Mouse (Mus musculus) lung, postnatal 4 days (tissue): Measurements from ENCODE around the gene Gm13275.
A peak's percentile ranks its signal among the peaks of the same experiment; 100 is the strongest.
"Not testable (repeated sequence)": the region's sequence is repeated elsewhere in the genome, so short reads cannot be mapped to it uniquely, and the experiment has no call there.

Source experiments
- DNase-seq, 2 experiments: peaks; one replicate each; pipeline ENCODE4 v3.0.0; 2021

Gm13275 gene

GRCm38 (mm10) chr4:88793936-88794675 lies at the start of gene Gm13275:
TSS of gene Gm13275 (plus strand) at chr4:88794487.
- DNase-seq, result peak; percentile 77 to 81

GRCm38 (mm10) chr4:88749926-88750325 lies 44.4 kb upstream of the Gm13275 start:
- DNase-seq, result no peak

DNA sequence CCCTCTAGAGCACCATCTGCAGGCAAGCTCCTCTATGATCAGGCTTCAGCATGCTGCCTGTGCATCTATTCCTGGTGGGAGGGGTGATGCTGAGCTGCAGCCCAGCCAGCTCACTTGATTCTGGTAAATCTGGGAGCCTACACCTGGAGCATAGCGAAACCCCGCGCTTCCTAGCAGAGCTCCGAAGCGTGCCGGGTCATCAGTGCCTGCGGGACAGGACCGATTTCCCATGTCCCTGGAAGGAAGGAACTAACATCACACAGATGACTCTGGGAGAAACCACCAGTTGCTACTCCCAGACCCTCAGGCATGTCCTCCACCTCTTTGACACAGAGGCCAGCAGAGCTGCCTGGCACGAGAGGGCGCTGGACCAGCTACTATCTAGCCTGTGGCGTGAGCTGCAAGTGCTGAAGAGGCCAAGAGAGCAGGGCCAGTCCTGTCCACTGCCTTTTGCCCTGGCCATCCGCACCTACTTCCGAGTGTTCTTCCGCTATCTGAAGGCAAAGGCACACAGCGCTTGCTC lies 39.4 kb upstream of the Gm13275 start, which contains the start of gene Gm13271:
Gene Gm13271, plus strand, starts transcription at position 51 of the 523 bp plus-strand sequence.
- DNase-seq, result peak; percentile 75 to 77

- not testable (repeated sequence) for DNase-seq
Measured at GRCm38 (mm10) chr4:88756581-88757513, 37.4 kb upstream of the Gm13275 start.

DNA sequence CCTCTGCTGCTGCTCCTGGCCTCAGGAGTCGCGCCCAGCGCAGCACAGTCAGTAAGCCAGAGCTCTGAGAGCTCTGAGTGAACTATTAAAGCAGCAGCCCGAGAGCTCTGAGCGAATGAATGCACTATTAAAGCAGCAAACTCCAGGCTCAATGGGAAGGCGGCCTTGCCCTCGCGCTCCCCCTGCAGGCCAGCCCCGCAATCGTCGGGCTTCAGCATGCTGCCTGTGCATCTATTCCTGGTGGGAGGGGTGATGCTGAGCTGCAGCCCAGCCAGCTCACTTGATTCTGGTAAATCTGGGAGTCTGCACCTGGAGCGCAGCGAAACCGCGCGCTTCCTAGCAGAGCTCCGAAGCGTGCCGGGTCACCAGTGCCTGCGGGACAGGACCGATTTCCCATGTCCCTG lies 36.7 kb upstream of the Gm13275 start:
- peak; percentile 91 for DNase-seq

- DNase-seq, result not testable (repeated sequence)
Measured at GRCm38 (mm10) chr4:88758751-88759150, 35.5 kb upstream of the Gm13275 start.

GRCm38 (mm10) chr4:88759610-88760268 lies 34.5 kb upstream of the Gm13275 start, which contains the start of gene Gm13283:
TSS of gene Gm13283 (plus strand) at chr4:88760119.
- DNase-seq, result peak; percentile 50

- DNase-seq, result peak; percentile 86 to 93
Measured at GRCm38 (mm10) chr4:88760431-88760830, 33.9 kb upstream of the Gm13275 start.

DNA sequence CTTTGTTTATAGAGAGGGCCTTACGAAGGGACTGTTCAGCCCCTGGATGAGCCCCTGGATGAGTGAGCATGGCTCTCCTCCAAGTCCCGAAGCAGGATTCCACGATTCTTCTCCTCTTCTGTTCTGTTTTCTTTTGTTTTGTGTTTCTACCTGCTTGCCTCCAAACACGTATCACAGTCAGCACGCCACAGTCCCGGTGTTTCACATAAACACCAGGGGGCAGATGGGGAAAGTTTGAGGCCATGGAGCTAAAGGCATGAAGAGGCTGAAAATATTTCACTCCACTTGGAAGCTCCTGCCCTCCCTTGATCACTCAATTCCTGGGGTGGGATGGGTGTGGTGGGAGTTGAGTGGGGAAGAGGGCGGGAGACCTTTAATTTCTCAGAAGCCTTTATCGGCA lies 32.5 kb upstream of the Gm13275 start:
- DNase-seq, result peak; percentile 75 to 78

DNA sequence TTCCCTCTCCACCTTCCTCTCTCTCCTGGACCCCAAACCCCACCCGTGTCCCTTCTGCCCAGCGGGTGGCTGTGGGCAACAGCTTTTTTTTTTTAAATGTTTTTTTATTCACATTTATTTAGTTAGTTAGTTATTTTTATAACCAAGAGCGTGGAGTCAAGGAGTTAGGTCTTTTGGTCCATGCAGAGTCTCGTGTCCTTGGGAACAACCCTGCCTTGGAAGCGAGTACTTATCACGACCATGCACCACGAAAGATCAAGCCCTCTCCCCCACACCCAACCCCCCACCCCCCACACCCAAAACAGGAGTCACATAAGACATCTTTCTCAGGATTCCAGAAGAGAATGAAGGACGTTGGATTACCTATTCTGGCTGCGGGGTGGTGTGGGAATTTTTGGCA lies 31.9 kb upstream of the Gm13275 start:
- DNase-seq, result peak in 1 of 2 experiments; percentile 27

GRCm38 (mm10) chr4:88763384-88764018 lies 30.8 kb upstream of the Gm13275 start:
- DNase-seq, result peak; percentile 66 to 88

GRCm38 (mm10) chr4:88773534-88773933 lies 20.8 kb upstream of the Gm13275 start, which contains the start of gene Gm13290:
TSS of gene Gm13290 (plus strand) at chr4:88773834.
- DNase-seq, result not testable (repeated sequence)

DNA sequence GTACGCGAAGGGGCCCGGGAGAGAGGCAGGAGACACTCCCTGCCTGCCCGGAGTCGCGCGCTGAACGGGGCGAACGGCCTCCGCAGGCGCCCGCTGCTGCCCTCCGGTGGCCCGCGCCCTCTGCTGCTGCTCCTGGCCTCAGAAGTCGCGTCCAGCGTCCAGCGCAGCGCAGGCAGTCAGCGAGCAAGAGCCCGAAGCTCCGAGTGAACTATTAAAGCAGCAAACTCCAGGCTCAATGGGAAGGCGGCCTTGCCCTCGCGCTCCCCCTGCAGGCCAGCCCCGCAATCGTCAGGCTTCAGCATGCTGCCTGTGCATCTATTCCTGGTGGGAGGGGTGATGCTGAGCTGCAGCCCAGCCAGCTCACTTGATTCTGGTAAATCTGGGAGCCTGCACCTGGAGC lies 17.7 kb upstream of the Gm13275 start, which contains the start of gene Gm13289:
Gene Gm13289, plus strand, starts transcription at position 301 of the 400 bp plus-strand sequence.
- not testable (repeated sequence) for DNase-seq

- DNase-seq, result not testable (repeated sequence)
Measured at GRCm38 (mm10) chr4:88779550-88779949, 14.7 kb upstream of the Gm13275 start, which contains the start of gene Gm13272. TSS of gene Gm13272 (plus strand) at chr4:88779850.

- DNase-seq, result not testable (repeated sequence)
Measured at GRCm38 (mm10) chr4:88780320-88780719, 14.0 kb upstream of the Gm13275 start.

DNA sequence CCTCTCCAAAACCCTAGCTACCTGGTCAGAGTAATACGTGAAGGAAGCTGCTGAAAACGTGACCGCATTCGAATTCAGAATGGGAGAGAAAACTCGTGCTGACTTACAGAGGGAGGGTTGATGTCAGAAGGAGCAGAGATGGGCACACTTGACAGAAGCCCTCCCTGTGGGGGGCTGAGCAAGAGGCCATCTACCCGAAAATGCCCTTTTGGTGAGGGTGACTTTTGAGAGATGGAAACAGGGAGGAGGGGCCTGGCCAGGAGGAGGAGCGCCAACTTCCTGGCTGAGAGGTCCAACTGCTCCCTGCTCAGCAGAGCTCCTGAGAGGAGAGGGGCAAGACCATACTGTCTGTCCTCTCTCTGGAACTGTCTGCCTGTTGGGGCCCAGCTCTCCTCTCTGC lies 12.5 kb upstream of the Gm13275 start, which contains the start of gene Ifnz:
Gene Ifnz, plus strand, starts transcription at position 301 of the 400 bp plus-strand sequence.
- not testable (repeated sequence) for DNase-seq

DNA sequence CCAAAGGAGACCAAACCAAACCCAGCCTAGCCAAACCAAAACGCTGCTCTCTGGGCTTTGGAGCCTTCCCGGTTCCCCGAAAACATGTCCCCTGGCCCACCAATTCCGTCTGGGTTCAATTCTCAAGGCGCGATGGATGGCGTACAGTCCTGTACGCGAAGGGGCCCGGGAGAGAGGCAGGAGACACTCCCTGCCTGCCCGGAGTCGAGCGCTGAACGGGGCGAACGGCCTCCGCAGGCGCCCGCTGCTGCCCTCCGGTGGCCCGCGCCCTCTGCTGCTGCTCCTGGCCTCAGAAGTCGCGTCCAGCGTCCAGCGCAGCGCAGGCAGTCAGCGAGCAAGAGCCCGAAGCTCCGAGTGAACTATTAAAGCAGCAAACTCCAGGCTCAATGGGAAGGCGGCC lies 12.0 kb upstream of the Gm13275 start:
- peak; percentile 39 to 74 for DNase-seq

- DNase-seq, result not testable (repeated sequence)
Measured at GRCm38 (mm10) chr4:88785409-88785808, 8.9 kb upstream of the Gm13275 start, which contains the start of gene Gm13276. TSS of gene Gm13276 (plus strand) at chr4:88785709.

DNA sequence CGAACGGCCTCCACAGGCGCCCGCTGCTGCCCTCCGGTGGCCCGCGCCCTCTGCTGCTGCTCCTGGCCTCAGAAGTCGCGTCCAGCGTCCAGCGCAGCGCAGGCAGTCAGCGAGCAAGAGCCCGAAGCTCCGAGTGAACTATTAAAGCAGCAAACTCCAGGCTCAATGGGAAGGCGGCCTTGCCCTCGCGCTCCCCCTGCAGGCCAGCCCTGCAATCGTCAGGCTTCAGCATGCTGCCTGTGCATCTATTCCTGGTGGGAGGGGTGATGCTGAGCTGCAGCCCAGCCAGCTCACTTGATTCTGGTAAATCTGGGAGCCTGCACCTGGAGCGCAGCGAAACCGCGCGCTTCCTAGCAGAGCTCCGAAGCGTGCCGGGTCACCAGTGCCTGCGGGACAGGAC lies 5.9 kb upstream of the Gm13275 start, which contains the start of gene Gm13277:
Gene Gm13277, plus strand, starts transcription at position 231 of the 400 bp plus-strand sequence.
- peak; percentile 82 to 88 for DNase-seq

DNA sequence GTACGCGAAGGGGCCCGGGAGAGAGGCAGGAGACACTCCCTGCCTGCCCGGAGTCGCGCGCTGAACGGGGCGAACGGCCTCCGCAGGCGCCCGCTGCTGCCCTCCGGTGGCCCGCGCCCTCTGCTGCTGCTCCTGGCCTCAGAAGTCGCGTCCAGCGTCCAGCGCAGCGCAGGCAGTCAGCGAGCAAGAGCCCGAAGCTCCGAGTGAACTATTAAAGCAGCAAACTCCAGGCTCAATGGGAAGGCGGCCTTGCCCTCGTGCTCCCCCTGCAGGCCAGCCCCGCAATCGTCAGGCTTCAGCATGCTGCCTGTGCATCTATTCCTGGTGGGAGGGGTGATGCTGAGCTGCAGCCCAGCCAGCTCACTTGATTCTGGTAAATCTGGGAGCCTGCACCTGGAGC lies 3.0 kb upstream of the Gm13275 start, which contains the start of gene Gm13278:
Gene Gm13278, plus strand, starts transcription at position 301 of the 400 bp plus-strand sequence.
- not testable (repeated sequence) for DNase-seq

- DNase-seq, result not testable (repeated sequence)
Measured at GRCm38 (mm10) chr4:88797097-88797496, 2.8 kb downstream of the Gm13275 start, which contains the start of gene Gm13279. TSS of gene Gm13279 (plus strand) at chr4:88797397.
